Comparison of ENCODE assay signal across 29 mouse cellular contexts in genomic region chr6:136413856-136414362, GRCm38 (mm10). TPM values are rescaled to one million over a fixed set of nuclear protein-coding genes. Genes with fewer than 3 reads are reported as not detected.
DNase-seq lines count a peak whose midpoint lies in the region; ATAC-seq lines count a peak whose summit lies in the region.
"Had no signal": no experiment of that assay in that cellular context is flagged by ENCODE, and none has a peak within 500 bp of the region (broad histone marks: within the 10 kb centered on the region; RNA-seq: fewer than 3 reads in every experiment).

No protein-coding gene starts in this region.

- H3K9me3 ChIP-seq in hindbrain, embryonic 16.5 days (ENCODE audit: control insufficient read depth, low read length), result no peaks in the 10 kb centered on the region
- 0 out of 2 replicates have a peak, but pooled peaks cover 2% of the 10 kb centered on the region for H3K9me3 ChIP-seq in neural tube, embryonic 15.5 days (replicated peaks)
- H3K9me3 ChIP-seq: embryonic facial prominence, embryonic 12.5 days; embryonic facial prominence, embryonic 15.5 days; heart, embryonic 15.5 days had no signal

- H3K27me3 ChIP-seq in hindbrain, embryonic 16.5 days (replicated peaks; ENCODE audit: control insufficient read depth, insufficient read depth, low read length), result no peaks in the 10 kb centered on the region
- no peaks in the 10 kb centered on the region for H3K27me3 ChIP-seq in neural tube, embryonic 15.5 days (replicated peaks)
- H3K27me3 ChIP-seq: embryonic facial prominence, embryonic 12.5 days; embryonic facial prominence, embryonic 15.5 days; heart, embryonic 12.5 days; heart, embryonic 15.5 days had no signal

- no peak overlapping the region for H3K4me3 ChIP-seq in hindbrain, embryonic 16.5 days (ENCODE audit: low read length)
- no peak overlapping the region for H3K4me3 ChIP-seq in neural tube, embryonic 15.5 days (replicated peaks)
- H3K4me3 ChIP-seq: embryonic facial prominence, embryonic 12.5 days; embryonic facial prominence, embryonic 15.5 days; gastrocnemius, adult 2 months; heart, embryonic 12.5 days; heart, embryonic 15.5 days had no signal

- peak; percentile 49 for DNase-seq in thymus, postnatal 0 days (ENCODE audit: low spot score)
- DNase-seq in thymus, postnatal 25 days, result no peak
- DNase-seq in CD4-positive, CD25-positive, alpha-beta regulatory T cell, adult 2 months (ENCODE audit: low read depth, low spot score), result peak; percentile 53
- DNase-seq in induced T-regulatory cell, adult 2 months (ENCODE audit: low read depth), result peak; percentile 48
- DNase-seq in naive thymus-derived CD4-positive, alpha-beta T cell, adult 2 months (ENCODE audit: low read depth), result peak; percentile 54
- DNase-seq: adrenal gland, postnatal 10 days; adrenal gland, postnatal 36 days; cerebellum, adult 11 months; cerebellum, adult 2 months; cerebellum, adult 9-11 months; cerebellum, postnatal 25 days; forebrain, postnatal 0 days; gastrocnemius, adult 2 months; gastrocnemius, postnatal 14 days; heart, adult 18-20 months; heart, postnatal 10 days; heart, postnatal 4 days had no signal

- H3K9ac ChIP-seq in hindbrain, embryonic 16.5 days (ENCODE audit: low read depth, low read length), result no peak overlapping the region
- H3K9ac ChIP-seq in neural tube, embryonic 15.5 days (replicated peaks), result no peak overlapping the region
- H3K9ac ChIP-seq: embryonic facial prominence, embryonic 12.5 days; embryonic facial prominence, embryonic 15.5 days; forebrain, postnatal 0 days; heart, embryonic 12.5 days; heart, embryonic 15.5 days; hindbrain, embryonic 14.5 days had no signal

- H3K36me3 ChIP-seq in hindbrain, embryonic 16.5 days (ENCODE audit: control insufficient read depth, insufficient read depth, low read length), result no peaks in the 10 kb centered on the region
- H3K36me3 ChIP-seq in neural tube, embryonic 15.5 days, result no peaks in the 10 kb centered on the region
- H3K36me3 ChIP-seq: embryonic facial prominence, embryonic 12.5 days; embryonic facial prominence, embryonic 15.5 days; heart, embryonic 12.5 days; heart, embryonic 15.5 days had no signal

- no peak overlapping the region for H3K27ac ChIP-seq in hindbrain, embryonic 16.5 days (ENCODE audit: low read depth, low read length)
- no peak overlapping the region for H3K27ac ChIP-seq in neural tube, embryonic 15.5 days (replicated peaks)
- H3K27ac ChIP-seq: embryonic facial prominence, embryonic 12.5 days; embryonic facial prominence, embryonic 15.5 days; gastrocnemius, adult 2 months; heart, embryonic 15.5 days; hindbrain, embryonic 14.5 days had no signal

- WGBS in hindbrain, embryonic 16.5 days, result 86% methylated on average over 5 of the region's 5 CpGs
- WGBS in neural tube, embryonic 15.5 days, result 88% methylated on average over 5 of the region's 5 CpGs

- no peak overlapping the region for H3K4me2 ChIP-seq in hindbrain, embryonic 16.5 days (ENCODE audit: low read length)
- no peak overlapping the region for H3K4me2 ChIP-seq in neural tube, embryonic 15.5 days
- H3K4me2 ChIP-seq: embryonic facial prominence, embryonic 12.5 days; embryonic facial prominence, embryonic 15.5 days; heart, embryonic 12.5 days; heart, embryonic 15.5 days; hindbrain, embryonic 14.5 days had no signal

- ATAC-seq in hindbrain, embryonic 16.5 days, result no peak
- no peak for ATAC-seq in neural tube, embryonic 15.5 days (ENCODE audit: low FRiP score)
- ATAC-seq in cerebellum, adult (ENCODE audit: insufficient number of reproducible peaks, low FRiP score, low TSS enrichment), result no peak
- ATAC-seq: forebrain, embryonic 14.5 days; forebrain, postnatal 0 days had no signal

- H3K4me1 ChIP-seq in hindbrain, embryonic 16.5 days (ENCODE audit: control insufficient read depth, insufficient read depth, low read depth, low read length), result no peaks in the 10 kb centered on the region
- no peaks in the 10 kb centered on the region for H3K4me1 ChIP-seq in neural tube, embryonic 15.5 days
- H3K4me1 ChIP-seq: embryonic facial prominence, embryonic 12.5 days; embryonic facial prominence, embryonic 15.5 days had no signal

RNA-seq across cellular contexts. Expression of gene E330021D16Rik, which starts 1.5 kb away (rescaled TPM):
- 0.08 and 0.13 TPM in 2 replicates for polyA plus RNA-seq in thymus, postnatal 0 days (2015; fragmentation: Nextera tagmentation; extraction: Ambion mirVana)
- polyA plus RNA-seq in hindbrain, embryonic 16.5 days (2015; fragmentation: Nextera tagmentation; extraction: Ambion mirVana), result not detected in 2 replicates
- polyA plus RNA-seq in neural tube, embryonic 15.5 days (2015; fragmentation: Nextera tagmentation; extraction: Ambion mirVana), result 0.13 TPM in 1 of 2 replicates, not detected in the other
- polyA plus RNA-seq: cerebellum, adult 2 months; embryonic facial prominence, embryonic 12.5 days; embryonic facial prominence, embryonic 15.5 days; forebrain, embryonic 11.5 days; forebrain, embryonic 14.5 days; forebrain, postnatal 0 days; frontal cortex, adult 2 months; heart, embryonic 12.5 days; heart, embryonic 15.5 days; hindbrain, embryonic 11.5 days; hindbrain, embryonic 14.5 days had no signal
